ENCODE assay signal across 8 mouse cellular contexts in genomic region chr16:56074565-56074964, GRCm38 (mm10). TPM values are rescaled to one million over a fixed set of nuclear protein-coding genes. Genes with fewer than 3 reads are reported as not detected.
DNase-seq lines count a peak whose midpoint lies in the region; ATAC-seq and TF ChIP-seq lines count a peak whose summit lies in the region.

No protein-coding gene starts in this region.

- no peak for TF ChIP-seq POLR2A in testis, adult 2 months (IDR thresholded peaks at IDR 0.05; ENCODE audit: control insufficient read depth, low read depth, low read length)

- TF ChIP-seq CTCF in testis, adult 2 months (IDR thresholded peaks at IDR 0.05; ENCODE audit: control insufficient read depth, insufficient read depth, insufficient replicate concordance, low read depth, low read length): no peak
- no peak for TF ChIP-seq CTCF in intestine, postnatal 0 days (IDR thresholded peaks at IDR 0.05; ENCODE audit: low read depth)

- H3K9ac ChIP-seq in liver, embryonic 11.5 days (ENCODE audit: low read depth, low read length): 0 out of 2 replicates have a peak overlapping the region, but pooled peaks have one; percentile 38
- H3K9ac ChIP-seq in intestine, postnatal 0 days (ENCODE audit: low read depth, low read length): no peak overlapping the region

- 54% methylated on average over 5 of the region's 5 CpGs for WGBS in liver, embryonic 11.5 days
- 76% methylated on average over 5 of the region's 5 CpGs for WGBS in intestine, postnatal 0 days

- DNase-seq in adrenal gland, adult (ENCODE audit: inconsistent age in 2 of 2, low spot score in 1 of 2): peak; percentile 12 to 29
- DNase-seq in adrenal gland, adult 2 months: no peak
- DNase-seq in testis, postnatal 14 days (ENCODE audit: low spot score): no peak
- peak; percentile 32 for DNase-seq in liver, embryonic 11.5 days (ENCODE audit: low spot score)
- DNase-seq in T-cell, adult 2 months (ENCODE audit: low spot score): no peak
- no peak for DNase-seq in left cerebral cortex, postnatal 25 days (ENCODE audit: low spot score in 2 of 2)

- H3K27me3 ChIP-seq in testis, adult 2 months (ENCODE audit: control insufficient read depth, insufficient read depth, low read length): no peaks in the 10 kb centered on the region
- H3K27me3 ChIP-seq in liver, embryonic 11.5 days (replicated peaks; ENCODE audit: control insufficient read depth, insufficient read depth, low read length): no peaks in the 10 kb centered on the region
- H3K27me3 ChIP-seq in intestine, postnatal 0 days (replicated peaks; ENCODE audit: control insufficient read depth, insufficient read depth, low read length): no peaks in the 10 kb centered on the region

- no peaks in the 10 kb centered on the region for H3K36me3 ChIP-seq in testis, adult 2 months (ENCODE audit: control insufficient read depth, insufficient read depth, low read length)
- no peaks in the 10 kb centered on the region for H3K36me3 ChIP-seq in liver, embryonic 11.5 days (ENCODE audit: control insufficient read depth, insufficient read depth, low read length)
- no peaks in the 10 kb centered on the region; the same call in 1 of the 2 replicates for H3K36me3 ChIP-seq in intestine, postnatal 0 days (ENCODE audit: control insufficient read depth, insufficient read depth)

- H3K9me3 ChIP-seq in liver, embryonic 11.5 days (ENCODE audit: control insufficient read depth, low read length): no peaks in the 10 kb centered on the region
- H3K9me3 ChIP-seq in intestine, postnatal 0 days (ENCODE audit: control insufficient read depth): no peaks in the 10 kb centered on the region

- peak overlapping the region; percentile 21 for H3K4me3 ChIP-seq in testis, adult 2 months (ENCODE audit: control insufficient read depth, low read depth, low read length)
- peak overlapping the region; percentile 76; the same call in 1 of the 2 replicates for H3K4me3 ChIP-seq in liver, embryonic 11.5 days (ENCODE audit: low read depth, low read length)
- H3K4me3 ChIP-seq in intestine, postnatal 0 days (ENCODE audit: low read depth, low read length): no peak overlapping the region; the same call in 1 of the 2 replicates

- intact Hi-C loops in left cerebral cortex, postnatal 25 days (cut with DNase I): loop anchor here (2.0 kb wide), 1 partner anchor 46 kb away; the partner anchor contains the start of gene Pcnp

- H3K4me1 ChIP-seq in testis, adult 2 months (ENCODE audit: control insufficient read depth, insufficient read depth, low read length): peaks cover 10% of the 10 kb centered on the region
- H3K4me1 ChIP-seq in liver, embryonic 11.5 days (replicated peaks; ENCODE audit: control insufficient read depth, insufficient read depth, low read length): peaks cover 28% of the 10 kb centered on the region
- no peaks in the 10 kb centered on the region for H3K4me1 ChIP-seq in intestine, postnatal 0 days (replicated peaks; ENCODE audit: control insufficient read depth, insufficient read depth, low read length)

- no peak for ATAC-seq in liver, embryonic 11.5 days (replicated peaks; ENCODE audit: low FRiP score)
- ATAC-seq in intestine, postnatal 0 days: no peak

- H3K27ac ChIP-seq in testis, adult 2 months (ENCODE audit: control insufficient read depth, insufficient read depth, low read depth, low read length): peak overlapping the region; percentile 84
- peak overlapping the region; percentile 83 for H3K27ac ChIP-seq in liver, embryonic 11.5 days (ENCODE audit: low read depth, low read length)
- H3K27ac ChIP-seq in intestine, postnatal 0 days (ENCODE audit: low read depth, low read length): no peak overlapping the region

- peak overlapping the region; percentile 77 for H3K4me2 ChIP-seq in liver, embryonic 11.5 days
- H3K4me2 ChIP-seq in intestine, postnatal 0 days (replicated peaks; ENCODE audit: low read depth): no peak overlapping the region

RNA-seq across cellular contexts. Expression of gene Senp7, which starts 26.4 kb away (rescaled TPM):
- total RNA-seq in adrenal gland, adult 2 months (2021): 10 to 100 TPM; 20.5 to 20.8 TPM
- 0.41 and 0.49 TPM in 2 replicates for polyA plus RNA-seq in adrenal gland, adult 2 months (2012; rRNA removed)
- polyA plus RNA-seq in testis, adult 2 months (2012; rRNA removed): 2.4 and 2.7 TPM in 2 replicates
- 24.1 and 29.2 TPM in 2 replicates for polyA plus RNA-seq in liver, embryonic 11.5 days (2014; fragmentation: Nextera tagmentation; extraction: Ambion mirVana)
- polyA plus RNA-seq in intestine, postnatal 0 days (2015; fragmentation: Nextera tagmentation; extraction: Ambion mirVana): 10.5 and 10.6 TPM in 2 replicates
- total RNA-seq in left cerebral cortex, postnatal 25 days (2021): 10 to 100 TPM; 41.8 to 42.5 TPM

RNA-seq across cellular contexts. Expression of gene Trmt10c, which starts 36.9 kb away (rescaled TPM):
- 10 to 100 TPM; 19.2 to 22.3 TPM for total RNA-seq in adrenal gland, adult 2 months (2021)
- 8.7 and 8.9 TPM in 2 replicates for polyA plus RNA-seq in adrenal gland, adult 2 months (2012; rRNA removed)
- 1.3 and 1.9 TPM in 2 replicates for polyA plus RNA-seq in testis, adult 2 months (2012; rRNA removed)
- 38.5 and 41.8 TPM in 2 replicates for polyA plus RNA-seq in liver, embryonic 11.5 days (2014; fragmentation: Nextera tagmentation; extraction: Ambion mirVana)
- polyA plus RNA-seq in intestine, postnatal 0 days (2015; fragmentation: Nextera tagmentation; extraction: Ambion mirVana): 13.4 and 14.7 TPM in 2 replicates
- 1 to 10 TPM; 9.5 to 9.8 TPM for total RNA-seq in left cerebral cortex, postnatal 25 days (2021)

RNA-seq across cellular contexts. Expression of gene Pcnp, which starts 45.0 kb away (rescaled TPM):
- total RNA-seq in adrenal gland, adult 2 months (2021): 100 to 1,000 TPM; 100 to 110 TPM
- 2.9 and 3.2 TPM in 2 replicates for polyA plus RNA-seq in adrenal gland, adult 2 months (2012; rRNA removed)
- 14.9 and 17.3 TPM in 2 replicates for polyA plus RNA-seq in testis, adult 2 months (2012; rRNA removed)
- 195 and 210 TPM in 2 replicates for polyA plus RNA-seq in liver, embryonic 11.5 days (2014; fragmentation: Nextera tagmentation; extraction: Ambion mirVana)
- 114 TPM in 2 replicates for polyA plus RNA-seq in intestine, postnatal 0 days (2015; fragmentation: Nextera tagmentation; extraction: Ambion mirVana)
- 100 to 1,000 TPM; 154 to 167 TPM for total RNA-seq in left cerebral cortex, postnatal 25 days (2021)

Comparison
In these comparisons a context has a peak if more than half of its experiments do, and no peak if none do; other contexts are left out.
1. DNase-seq: peak in adrenal gland, adult (2 of 2) and liver, embryonic 11.5 days (single experiment); none in adrenal gland, adult 2 months (single experiment), testis, postnatal 14 days (single experiment), T-cell, adult 2 months (single experiment) and left cerebral cortex, postnatal 25 days (0 of 2).